Mouse (Mus musculus): Measurements from ENCODE around the gene Srrm4.

Gene Srrm4

GRCm38 (mm10) chr5:116406507-116406906 is 185.1 kb downstream of the Srrm4 start:
- DNase-seq (ENCODE audit: low spot score in 2 of 2): no peak

DNA sequence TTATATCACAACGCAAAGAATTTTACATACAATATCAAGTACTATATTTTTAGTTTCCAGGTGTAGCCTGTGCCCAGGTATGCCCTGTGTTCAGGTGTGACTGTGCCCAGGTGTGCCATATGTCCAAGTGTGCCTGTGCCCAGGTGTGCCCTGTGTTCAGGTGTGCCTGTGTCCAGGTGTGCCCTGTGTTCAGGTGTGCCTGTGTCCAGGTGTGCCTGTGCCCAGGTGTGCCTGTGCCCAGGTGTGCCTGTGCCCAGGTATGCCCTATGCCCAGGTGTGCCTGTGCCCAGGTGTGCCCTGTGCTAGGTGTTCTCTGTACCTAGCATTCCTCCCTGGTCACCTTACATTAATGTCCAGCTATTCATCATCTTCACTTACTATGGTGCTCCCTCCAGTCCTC is 185.7 kb downstream of the Srrm4 start:
- no peak for DNase-seq (ENCODE audit: low spot score in 2 of 2)

DNA sequence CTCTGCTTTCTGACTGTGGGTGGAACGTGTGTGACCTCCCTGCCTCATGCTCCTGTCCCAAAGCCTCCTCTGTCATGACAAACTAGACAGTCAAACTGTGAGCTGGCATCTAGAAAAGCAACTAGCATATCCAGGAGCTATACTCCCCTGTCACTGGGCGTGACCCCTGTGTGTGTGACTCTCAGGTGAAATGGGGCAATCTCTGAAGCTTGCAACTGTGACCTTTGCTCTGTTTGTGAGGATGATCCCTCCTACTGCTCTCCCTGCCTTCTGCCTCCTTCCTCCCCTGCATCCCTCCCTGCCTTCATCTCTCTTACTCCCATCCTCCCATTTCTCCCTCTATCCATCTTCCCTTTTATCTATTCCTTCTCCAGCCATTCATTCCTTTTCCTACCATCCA is 187.6 kb downstream of the Srrm4 start:
- DNase-seq (ENCODE audit: low spot score in 2 of 2): no peak

- DNase-seq (ENCODE audit: low spot score in 2 of 2): no peak
Measured at GRCm38 (mm10) chr5:116400801-116401200, 190.8 kb downstream of the Srrm4 start.

DNA sequence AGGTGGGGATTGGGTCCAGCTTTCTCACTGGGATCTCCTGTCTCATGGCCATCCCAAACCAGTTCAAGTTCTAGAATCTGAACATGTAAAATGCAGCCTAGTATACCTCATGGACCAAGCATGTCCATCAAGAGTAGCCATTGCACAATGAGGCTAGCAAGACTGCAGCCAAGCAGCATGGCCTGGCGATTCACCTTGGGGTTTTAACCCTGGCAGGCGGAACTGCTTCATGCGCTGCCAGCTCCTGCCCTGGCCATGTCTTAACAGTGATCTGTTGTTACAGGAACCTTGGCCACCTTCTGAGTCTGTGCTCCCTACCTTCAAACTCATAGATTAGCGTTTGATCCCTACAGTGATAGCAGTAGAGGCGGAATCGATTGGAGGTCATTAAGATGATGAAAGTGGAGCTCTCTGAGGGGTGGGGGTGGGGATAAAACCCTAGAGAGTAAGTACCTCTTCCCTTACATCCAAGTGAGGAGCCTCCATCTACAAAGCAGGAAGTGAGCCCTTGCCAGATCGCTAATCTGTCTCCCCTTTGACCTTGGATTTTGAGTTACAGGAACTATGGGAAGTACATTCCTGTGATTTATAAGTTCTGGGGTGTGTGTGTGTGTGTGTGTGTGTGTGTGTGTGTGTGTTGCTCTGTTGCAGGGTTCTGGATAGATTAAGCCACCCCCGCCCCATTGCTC is 191.4 kb downstream of the Srrm4 start:
- no peak for DNase-seq (ENCODE audit: low spot score in 2 of 2)

DNA sequence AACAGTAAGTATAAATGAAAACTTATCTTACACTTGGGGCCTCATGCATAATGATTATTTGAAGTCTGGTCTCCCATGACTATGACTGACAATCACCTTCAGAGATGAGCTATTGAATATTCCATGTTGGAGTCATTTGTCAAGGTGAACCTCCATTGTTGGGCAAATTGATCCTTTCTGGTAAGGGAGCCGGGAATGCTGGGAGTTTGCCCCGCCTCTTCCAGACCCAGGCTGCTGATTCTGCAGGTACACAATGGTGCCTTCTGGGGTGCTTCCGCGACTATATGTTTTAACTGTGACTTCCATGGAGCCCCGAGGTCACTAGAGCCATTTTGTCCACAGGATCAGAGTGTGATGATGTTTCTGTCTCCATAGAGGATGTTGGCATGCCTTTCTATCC is 195.5 kb downstream of the Srrm4 start:
- DNase-seq (ENCODE audit: low spot score in 2 of 2): no peak

DNA sequence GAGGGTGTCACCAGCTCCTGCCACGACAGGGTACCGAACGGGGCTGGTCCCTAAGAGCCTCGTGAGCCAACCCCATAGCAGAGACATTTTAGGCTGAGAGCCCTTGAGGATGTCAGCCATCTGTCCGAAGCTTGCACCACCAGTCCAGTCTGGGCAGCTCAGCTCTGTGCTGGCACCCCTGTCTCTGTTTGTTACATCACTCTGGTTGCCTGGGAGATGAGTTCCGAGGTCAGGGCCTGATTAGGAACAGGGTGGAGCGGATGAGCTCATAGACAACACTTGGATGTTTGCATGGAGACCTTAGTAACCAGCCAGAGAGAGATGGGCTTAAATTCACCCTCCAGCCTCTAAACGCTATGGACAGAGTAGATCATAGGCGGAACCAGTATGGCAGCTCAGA is 199.0 kb downstream of the Srrm4 start:
- DNase-seq (ENCODE audit: low spot score in 2 of 2): no peak

DNA sequence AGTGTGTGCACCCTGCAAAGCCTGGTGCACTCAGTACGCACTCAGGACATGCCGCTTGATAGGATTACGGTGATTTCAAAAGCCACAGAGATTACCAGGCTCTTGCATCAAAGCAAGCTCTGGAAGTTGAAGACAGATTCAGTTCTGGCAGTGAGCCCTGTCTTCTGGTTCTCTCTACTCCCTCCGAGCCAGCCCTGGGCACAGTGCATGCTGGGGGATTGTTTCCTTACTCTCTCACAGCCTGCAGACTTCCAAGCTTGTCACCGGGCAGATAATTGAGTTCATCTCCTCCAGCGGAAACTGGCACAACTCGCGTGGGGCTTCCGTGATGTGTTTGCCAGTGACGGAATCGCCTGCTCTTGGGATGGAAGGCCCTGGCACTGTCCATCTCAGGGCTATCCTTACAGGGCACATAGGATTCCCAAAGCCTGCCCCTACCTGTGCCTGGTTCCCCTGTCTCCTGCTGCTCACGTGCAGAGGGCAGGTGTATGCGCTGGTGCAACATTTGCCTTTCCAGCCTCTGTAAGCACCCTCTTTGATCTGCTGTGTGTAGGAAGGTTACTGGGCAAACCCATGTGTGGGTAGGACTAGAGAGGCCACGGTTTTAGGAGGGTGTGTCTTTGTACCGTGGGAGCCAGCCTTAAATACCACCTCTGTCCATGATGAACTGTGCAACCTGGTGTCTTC is 201.6 kb downstream of the Srrm4 start:
- DNase-seq (ENCODE audit: low spot score in 2 of 2): peak; percentile 28 to 61

DNA sequence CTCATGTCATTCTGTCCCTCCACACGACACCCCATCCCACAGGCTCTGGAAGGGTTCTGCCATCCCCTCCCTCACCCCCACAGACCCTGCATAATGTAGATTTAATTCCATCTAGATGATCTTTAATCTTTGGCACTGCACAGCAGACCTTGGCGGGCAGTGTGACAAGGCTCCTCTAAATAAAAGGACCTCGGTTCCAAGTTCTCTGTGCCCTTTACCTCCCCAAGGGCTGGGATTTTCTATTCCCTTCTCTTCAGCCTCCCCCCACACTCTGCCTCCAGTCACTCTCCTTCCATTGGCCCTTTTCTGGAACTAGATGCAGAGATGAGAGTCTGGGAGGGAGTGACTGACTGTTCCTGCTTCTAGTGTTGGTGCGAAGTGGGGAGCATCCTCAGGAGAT is 202.3 kb downstream of the Srrm4 start:
- no peak for DNase-seq (ENCODE audit: low spot score in 2 of 2)
